Mouse (Mus musculus): Measurements from ENCODE around the gene Chrm2.

The Chrm2 gene

GRCm38 (mm10) chr6:36516508-36516907 lies 128.6 kb downstream of the Chrm2 start:
- no peak for DNase-seq (ENCODE audit: low spot score in 2 of 2)

GRCm38 (mm10) chr6:36517242-36517641 lies 129.4 kb downstream of the Chrm2 start:
- DNase-seq (ENCODE audit: low spot score in 2 of 2): peak; percentile 15 to 49

GRCm38 (mm10) chr6:36523599-36523998 lies 135.7 kb downstream of the Chrm2 start:
- DNase-seq (ENCODE audit: low spot score in 2 of 2): no peak

- no peak for DNase-seq (ENCODE audit: low spot score in 2 of 2)
Measured at GRCm38 (mm10) chr6:36528509-36528908, 140.6 kb downstream of the Chrm2 start.

GRCm38 (mm10) chr6:36541247-36541646 lies 153.4 kb downstream of the Chrm2 start:
- DNase-seq (ENCODE audit: low spot score in 2 of 2): no peak

- DNase-seq (ENCODE audit: low spot score in 2 of 2): no peak
Measured at GRCm38 (mm10) chr6:36566886-36567285, 179.0 kb downstream of the Chrm2 start.
